Comparison of ENCODE assay signal across 13 mouse cellular contexts in genomic region chr1:42152175-42152790, GRCm38 (mm10).
DNase-seq lines count a peak whose midpoint lies in the region; ATAC-seq lines count a peak whose summit lies in the region.
"Had no signal": no experiment of that assay in that cellular context is flagged by ENCODE, and none has a peak within 500 bp of the region (broad histone marks: within the 10 kb centered on the region; RNA-seq: fewer than 3 reads in every experiment).

No protein-coding gene starts in this region.

- H3K4me3 ChIP-seq in forebrain, embryonic 15.5 days = no peak overlapping the region
- H3K4me3 ChIP-seq: heart, embryonic 15.5 days; myocyte had no signal

- H3K36me3 ChIP-seq in forebrain, embryonic 15.5 days = no peaks in the 10 kb centered on the region
- H3K36me3 ChIP-seq: heart, embryonic 15.5 days had no signal

- 21% methylated on average over 13 of the region's 13 CpGs for WGBS in forebrain, embryonic 15.5 days

- ATAC-seq in forebrain, embryonic 15.5 days (replicated peaks) = 0 out of 2 replicates have a peak, but pooled peaks have one; percentile 46
- ATAC-seq in inflammation-experienced regulatory T-cells, adult 6 months = no peak

- DNase-seq in cerebellum, postnatal 14 days = peak; percentile 26 to 41
- no peak for DNase-seq in cerebellum, adult 18-20 months
- peak; percentile 4 to 7 for DNase-seq in left cerebral cortex, postnatal 14 days (ENCODE audit: low spot score in 2 of 2)
- DNase-seq in left cerebral cortex, adult 18-20 months (ENCODE audit: low spot score in 2 of 2) = no peak
- peak; percentile 12 to 27 for DNase-seq in layer of hippocampus, postnatal 36 days
- DNase-seq in urinary bladder, postnatal 14 days (ENCODE audit: low spot score) = no peak
- DNase-seq: adrenal gland, adult 8-10 months; B cell, adult 2 months; lung, embryonic 14.5 days had no signal

- no peaks in the 10 kb centered on the region for H3K9me3 ChIP-seq in forebrain, embryonic 15.5 days
- H3K9me3 ChIP-seq: heart, embryonic 15.5 days had no signal

- peaks cover 10% of the 10 kb centered on the region; the same call in 1 of the 2 replicates for H3K4me1 ChIP-seq in forebrain, embryonic 15.5 days
- H3K4me1 ChIP-seq: heart, embryonic 15.5 days had no signal

- intact Hi-C loops in left cerebral cortex, postnatal 14 days (cut with DNase I) = no loop called here

- no peaks in the 10 kb centered on the region for H3K27me3 ChIP-seq in forebrain, embryonic 15.5 days
- H3K27me3 ChIP-seq: heart, embryonic 15.5 days had no signal

- H3K9ac ChIP-seq in forebrain, embryonic 15.5 days (replicated peaks) = no peak overlapping the region
- H3K9ac ChIP-seq: heart, embryonic 15.5 days; lung, embryonic 14.5 days had no signal

- H3K4me2 ChIP-seq in forebrain, embryonic 15.5 days (replicated peaks) = no peak overlapping the region
- H3K4me2 ChIP-seq: heart, embryonic 15.5 days; lung, embryonic 14.5 days had no signal

- H3K27ac ChIP-seq in forebrain, embryonic 15.5 days (replicated peaks) = peak overlapping the region; percentile 49
- H3K27ac ChIP-seq: heart, embryonic 15.5 days had no signal

Comparison
In these comparisons a context has a peak if more than half of its experiments do, and no peak if none do; other contexts are left out.
1. DNase-seq: peak in cerebellum, postnatal 14 days (2 of 2), left cerebral cortex, postnatal 14 days (2 of 2) and layer of hippocampus, postnatal 36 days (2 of 2); none in cerebellum, adult 18-20 months (0 of 2), left cerebral cortex, adult 18-20 months (0 of 2) and urinary bladder, postnatal 14 days (single experiment).